Comparison of ENCODE assay signal across 20 mouse cellular contexts in genomic region chr6:61522108-61522507, GRCm38 (mm10).
DNase-seq lines count a peak whose midpoint lies in the region; ATAC-seq and TF ChIP-seq lines count a peak whose summit lies in the region.
"Had no signal": no experiment of that assay in that cellular context is flagged by ENCODE, and none has a peak within 500 bp of the region (broad histone marks: within the 10 kb centered on the region; RNA-seq: fewer than 3 reads in every experiment).

No protein-coding gene starts in this region.

- peak; percentile 49; the same call in 1 of the 2 replicates for ATAC-seq in embryonic facial prominence, embryonic 14.5 days (ENCODE audit: low read depth)
- ATAC-seq in limb, embryonic 14.5 days (ENCODE audit: low FRiP score, low read depth), result no peak
- 0 out of 2 replicates have a peak, but pooled peaks have one; percentile 50 for ATAC-seq in midbrain, embryonic 13.5 days
- ATAC-seq in midbrain, postnatal 0 days (ENCODE audit: low FRiP score), result no peak
- ATAC-seq: activated CD4-positive, CD25-positive, alpha-beta regulatory T cell, adult 4 months; forebrain, embryonic 13.5 days; inflammation-experienced regulatory T-cells, adult 6 months had no signal

- H3K4me1 ChIP-seq in embryonic facial prominence, embryonic 14.5 days (ENCODE audit: control insufficient read depth, insufficient read depth, low read length), result no peaks in the 10 kb centered on the region
- H3K4me1 ChIP-seq in embryonic facial prominence, embryonic 10.5 days, result no peaks in the 10 kb centered on the region
- no peaks in the 10 kb centered on the region for H3K4me1 ChIP-seq in limb, embryonic 14.5 days (ENCODE audit: control insufficient read depth, insufficient read depth, low read length)
- no peaks in the 10 kb centered on the region for H3K4me1 ChIP-seq in limb, embryonic 10.5 days
- H3K4me1 ChIP-seq in midbrain, embryonic 13.5 days (replicated peaks), result 0 out of 2 replicates have a peak, but pooled peaks cover 4% of the 10 kb centered on the region
- H3K4me1 ChIP-seq in midbrain, postnatal 0 days (ENCODE audit: insufficient read depth, low read length), result no peaks in the 10 kb centered on the region
- H3K4me1 ChIP-seq: embryonic facial prominence, embryonic 13.5 days; forebrain, embryonic 13.5 days; heart, embryonic 10.5 days; hindbrain, embryonic 13.5 days had no signal

- H3K9me3 ChIP-seq in embryonic facial prominence, embryonic 14.5 days (ENCODE audit: control insufficient read depth, low read length), result no peaks in the 10 kb centered on the region
- no peaks in the 10 kb centered on the region for H3K9me3 ChIP-seq in embryonic facial prominence, embryonic 10.5 days
- no peaks in the 10 kb centered on the region for H3K9me3 ChIP-seq in limb, embryonic 14.5 days (ENCODE audit: control insufficient read depth, low read length)
- H3K9me3 ChIP-seq in limb, embryonic 10.5 days (replicated peaks), result no peaks in the 10 kb centered on the region
- H3K9me3 ChIP-seq in midbrain, embryonic 13.5 days, result no peaks in the 10 kb centered on the region
- H3K9me3 ChIP-seq in midbrain, postnatal 0 days (ENCODE audit: low read length), result no peaks in the 10 kb centered on the region
- H3K9me3 ChIP-seq: embryonic facial prominence, embryonic 13.5 days; forebrain, embryonic 13.5 days; heart, embryonic 10.5 days; hindbrain, embryonic 13.5 days had no signal

- 50% methylated on average over 3 of the region's 3 CpGs for WGBS in embryonic facial prominence, embryonic 14.5 days
- 86% methylated on average over 3 of the region's 3 CpGs for WGBS in embryonic facial prominence, embryonic 10.5 days
- WGBS in limb, embryonic 14.5 days, result 89% methylated on average over 3 of the region's 3 CpGs
- 92% methylated on average over 3 of the region's 3 CpGs for WGBS in limb, embryonic 10.5 days
- WGBS in midbrain, embryonic 13.5 days, result 45% methylated on average over 3 of the region's 3 CpGs
- WGBS in midbrain, postnatal 0 days, result 22% methylated on average over 3 of the region's 3 CpGs

- no peak overlapping the region for H3K9ac ChIP-seq in embryonic facial prominence, embryonic 14.5 days (ENCODE audit: low read depth, low read length)
- H3K9ac ChIP-seq in limb, embryonic 14.5 days (ENCODE audit: low read depth, low read length, severe bottlenecking), result no peak overlapping the region
- H3K9ac ChIP-seq in midbrain, embryonic 13.5 days (replicated peaks), result no peak overlapping the region
- no peak overlapping the region for H3K9ac ChIP-seq in midbrain, postnatal 0 days (replicated peaks; ENCODE audit: low read length, poor library complexity, severe bottlenecking)
- H3K9ac ChIP-seq: embryonic facial prominence, embryonic 13.5 days; forebrain, embryonic 13.5 days; hindbrain, embryonic 13.5 days had no signal

- H3K27me3 ChIP-seq in embryonic facial prominence, embryonic 14.5 days (replicated peaks; ENCODE audit: control insufficient read depth, insufficient read depth, low read length), result no peaks in the 10 kb centered on the region
- H3K27me3 ChIP-seq in embryonic facial prominence, embryonic 10.5 days (replicated peaks; ENCODE audit: low read depth, poor library complexity, severe bottlenecking), result no peaks in the 10 kb centered on the region
- H3K27me3 ChIP-seq in limb, embryonic 14.5 days (ENCODE audit: control insufficient read depth, insufficient read depth, low read length), result no peaks in the 10 kb centered on the region
- H3K27me3 ChIP-seq in limb, embryonic 10.5 days (ENCODE audit: low read depth, poor library complexity, severe bottlenecking), result no peaks in the 10 kb centered on the region
- H3K27me3 ChIP-seq in midbrain, embryonic 13.5 days, result no peaks in the 10 kb centered on the region
- H3K27me3 ChIP-seq in midbrain, postnatal 0 days (ENCODE audit: insufficient read depth, low read length), result no peaks in the 10 kb centered on the region
- H3K27me3 ChIP-seq: embryonic facial prominence, embryonic 13.5 days; forebrain, embryonic 13.5 days; hindbrain, embryonic 13.5 days had no signal

- DNase-seq in embryonic facial prominence, embryonic 14.5 days (ENCODE audit: low spot score), result peak; percentile 61
- DNase-seq in embryonic facial prominence, embryonic 10.5 days (ENCODE audit: low spot score), result no peak
- peak; percentile 19 for DNase-seq in limb, embryonic 14.5 days (ENCODE audit: low spot score)
- no peak for DNase-seq in limb, embryonic 10.5 days (ENCODE audit: low spot score)
- peak; percentile 49 for DNase-seq in midbrain, postnatal 0 days (ENCODE audit: low spot score)
- DNase-seq in gastrocnemius, adult 2 months, result no peak
- DNase-seq: adrenal gland, postnatal 14 days; cerebellum, adult 2 months; cerebellum, postnatal 25 days; gastrocnemius, postnatal 10 days; heart, adult 18-20 months; heart, postnatal 10 days; heart, postnatal 4 days had no signal

- no peak for TF ChIP-seq POLR2A in limb, embryonic 14.5 days (IDR thresholded peaks at IDR 0.05; ENCODE audit: borderline replicate concordance, extremely low read depth, insufficient read depth, insufficient read length)

- no peak overlapping the region for H3K4me2 ChIP-seq in embryonic facial prominence, embryonic 14.5 days (ENCODE audit: low read depth, low read length)
- H3K4me2 ChIP-seq in limb, embryonic 14.5 days (replicated peaks; ENCODE audit: low read depth, low read length, severe bottlenecking), result no peak overlapping the region
- no peak overlapping the region for H3K4me2 ChIP-seq in midbrain, embryonic 13.5 days (replicated peaks)
- no peak overlapping the region for H3K4me2 ChIP-seq in midbrain, postnatal 0 days (ENCODE audit: low read depth, low read length, poor library complexity, severe bottlenecking)
- H3K4me2 ChIP-seq: embryonic facial prominence, embryonic 13.5 days; forebrain, embryonic 13.5 days; hindbrain, embryonic 13.5 days had no signal

- H3K36me3 ChIP-seq in embryonic facial prominence, embryonic 14.5 days (ENCODE audit: control insufficient read depth, insufficient read depth, low read length), result no peaks in the 10 kb centered on the region
- H3K36me3 ChIP-seq in embryonic facial prominence, embryonic 10.5 days (replicated peaks), result no peaks in the 10 kb centered on the region
- H3K36me3 ChIP-seq in limb, embryonic 14.5 days (ENCODE audit: control insufficient read depth, insufficient read depth, low read length), result no peaks in the 10 kb centered on the region
- H3K36me3 ChIP-seq in limb, embryonic 10.5 days, result no peaks in the 10 kb centered on the region
- no peaks in the 10 kb centered on the region for H3K36me3 ChIP-seq in midbrain, embryonic 13.5 days
- H3K36me3 ChIP-seq in midbrain, postnatal 0 days (ENCODE audit: insufficient read depth, low read length), result no peaks in the 10 kb centered on the region
- H3K36me3 ChIP-seq: embryonic facial prominence, embryonic 13.5 days; heart, embryonic 10.5 days; hindbrain, embryonic 13.5 days had no signal

- no peak overlapping the region for H3K27ac ChIP-seq in embryonic facial prominence, embryonic 14.5 days (replicated peaks; ENCODE audit: low read depth, low read length)
- H3K27ac ChIP-seq in embryonic facial prominence, embryonic 10.5 days (replicated peaks), result no peak overlapping the region
- no peak overlapping the region for H3K27ac ChIP-seq in limb, embryonic 14.5 days (replicated peaks; ENCODE audit: low read depth, low read length)
- H3K27ac ChIP-seq in limb, embryonic 10.5 days, result no peak overlapping the region
- no peak overlapping the region for H3K27ac ChIP-seq in midbrain, embryonic 13.5 days
- no peak overlapping the region for H3K27ac ChIP-seq in midbrain, postnatal 0 days (ENCODE audit: low read depth, low read length)
- H3K27ac ChIP-seq in gastrocnemius, adult 2 months, result no peak overlapping the region
- H3K27ac ChIP-seq: embryonic facial prominence, embryonic 13.5 days; forebrain, embryonic 13.5 days; heart, embryonic 10.5 days; hindbrain, embryonic 13.5 days had no signal

- no peak for TF ChIP-seq CTCF in midbrain, postnatal 0 days (IDR thresholded peaks at IDR 0.05)
- no peak for TF ChIP-seq CTCF in gastrocnemius, adult 2 months (IDR thresholded peaks at IDR 0.05)

- no peak overlapping the region for H3K4me3 ChIP-seq in embryonic facial prominence, embryonic 14.5 days (ENCODE audit: low read depth, low read length)
- H3K4me3 ChIP-seq in embryonic facial prominence, embryonic 10.5 days, result no peak overlapping the region
- H3K4me3 ChIP-seq in limb, embryonic 14.5 days (replicated peaks; ENCODE audit: low read length), result no peak overlapping the region
- no peak overlapping the region for H3K4me3 ChIP-seq in limb, embryonic 10.5 days
- no peak overlapping the region for H3K4me3 ChIP-seq in midbrain, embryonic 13.5 days (replicated peaks)
- H3K4me3 ChIP-seq in midbrain, postnatal 0 days (ENCODE audit: low read depth, low read length), result no peak overlapping the region
- H3K4me3 ChIP-seq in gastrocnemius, adult 2 months, result no peak overlapping the region
- H3K4me3 ChIP-seq: embryonic facial prominence, embryonic 13.5 days; forebrain, embryonic 13.5 days; heart, embryonic 10.5 days; hindbrain, embryonic 13.5 days had no signal

- intact Hi-C loops in gastrocnemius, adult 2 months (cut with DNase I), result no loop called here

Comparison
In these comparisons a context has a peak if more than half of its experiments do, and no peak if none do; other contexts are left out.
1. ATAC-seq: peak in embryonic facial prominence, embryonic 14.5 days (single experiment) and midbrain, embryonic 13.5 days (single experiment); none in limb, embryonic 14.5 days (single experiment) and midbrain, postnatal 0 days (single experiment).
2. DNase-seq: peak in embryonic facial prominence, embryonic 14.5 days (single experiment), limb, embryonic 14.5 days (single experiment) and midbrain, postnatal 0 days (single experiment); none in embryonic facial prominence, embryonic 10.5 days (single experiment), limb, embryonic 10.5 days (single experiment) and gastrocnemius, adult 2 months (single experiment).